8 mouse cellular contexts compared by ENCODE assay signal in genomic region chr9:72654593-72655242, GRCm38 (mm10). TPM values are rescaled to one million over a fixed set of nuclear protein-coding genes. Genes with fewer than 3 reads are reported as not detected.
DNase-seq lines count a peak whose midpoint lies in the region; TF ChIP-seq lines count a peak whose summit lies in the region.

No protein-coding gene starts in this region.

- no peak overlapping the region for H3K4me3 ChIP-seq in lung, adult 2 months (replicated peaks; ENCODE audit: extremely low read depth, low read depth, low read length)

- TF ChIP-seq POLR2A in lung, adult 2 months (IDR thresholded peaks at IDR 0.05; ENCODE audit: borderline replicate concordance, extremely low read depth, low read depth, low read length): no peak

- intact Hi-C loops in left cerebral cortex, postnatal 4 days (cut with DNase I): no loop called here
- intact Hi-C loops in left cerebral cortex, postnatal 36 days (cut with DNase I): no loop called here

- peaks cover 6% of the 10 kb centered on the region; the same call in 1 of the 2 replicates for H3K4me1 ChIP-seq in lung, adult 2 months (ENCODE audit: control insufficient read depth, insufficient read depth, low read length)

- DNase-seq in left cerebral cortex, postnatal 4 days: peak; percentile 54
- no peak for DNase-seq in left cerebral cortex, postnatal 36 days (ENCODE audit: low spot score in 2 of 2)
- DNase-seq in adrenal gland, adult 8-10 months: peak; percentile 78
- DNase-seq in gastrocnemius, postnatal 10 days: peak; percentile 75
- DNase-seq in kidney, adult 9 months: peak; percentile 88
- DNase-seq in lung, adult 2 months: peak; percentile 87
- peak; percentile 61 for DNase-seq in right cerebral cortex, postnatal 14 days
- DNase-seq in Muller cell, postnatal 12 days (ENCODE audit: inconsistent ontology term): no peak

- TF ChIP-seq CTCF in lung, adult 2 months (IDR thresholded peaks at IDR 0.05; ENCODE audit: insufficient read depth, low read length): peak; percentile 92

- WGBS in lung, adult 2 months: 47% methylated on average over 6 of the region's 6 CpGs

RNA-seq across cellular contexts. Expression of gene Nedd4, which starts 7.4 kb away (rescaled TPM):
- total RNA-seq in left cerebral cortex, postnatal 4 days (2021): 100 to 1,000 TPM; 392 to 399 TPM
- total RNA-seq in left cerebral cortex, postnatal 36 days (2021): 100 to 1,000 TPM; 259 to 289 TPM
- 100 to 1,000 TPM; 380 to 518 (median 475) TPM for total RNA-seq in adrenal gland, adult 8-10 months (2022)
- total RNA-seq in gastrocnemius, postnatal 10 days (2021): 100 to 1,000 TPM; 563 to 619 TPM
- 98.5 and 165 TPM in 2 replicates for polyA plus RNA-seq in lung, adult 2 months (2012; rRNA removed)

Comparison
In these comparisons a context has a peak if more than half of its experiments do, and no peak if none do; other contexts are left out.
1. DNase-seq: peak in left cerebral cortex, postnatal 4 days (single experiment), adrenal gland, adult 8-10 months (single experiment), gastrocnemius, postnatal 10 days (single experiment), kidney, adult 9 months (single experiment), lung, adult 2 months (single experiment) and right cerebral cortex, postnatal 14 days (single experiment); none in left cerebral cortex, postnatal 36 days (0 of 2) and Muller cell, postnatal 12 days (single experiment).